Mouse (Mus musculus): ENCODE data around the gene Oxsr1. TPM values are rescaled to one million over a fixed set of nuclear protein-coding genes. Genes with fewer than 3 reads are reported as not detected.
A peak's percentile ranks its signal among the peaks of the same experiment; 100 is the strongest.
"Not testable (repeated sequence)": the region's sequence is repeated elsewhere in the genome, so short reads cannot be mapped to it uniquely, and the experiment has no call there.

Gene Oxsr1
- total RNA-seq, 2 experiments from 2014 or later = 55.9 to 64.1 TPM

DNA sequence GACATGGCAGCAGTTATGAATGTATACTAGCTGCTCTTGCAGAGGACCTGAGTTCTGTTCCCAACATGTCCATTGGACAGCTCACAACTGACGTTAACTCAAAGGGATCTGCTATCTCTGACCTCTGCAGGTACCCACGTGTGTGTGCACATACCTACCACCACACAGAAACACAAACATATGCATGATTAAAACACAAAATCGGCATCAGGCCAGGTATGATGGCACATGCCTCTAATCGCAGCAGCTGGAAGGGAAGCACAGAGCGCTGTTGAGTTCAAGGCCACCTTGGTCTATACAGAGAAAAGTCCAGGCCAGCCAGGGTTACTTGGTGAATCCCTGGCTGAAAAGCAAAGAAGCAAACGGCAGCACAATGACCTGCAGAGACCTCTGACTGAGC, 24.5 kb downstream of the Oxsr1 start:
- TF ChIP-seq CTCF (IDR thresholded peaks at IDR 0.05) = no peak
- intact Hi-C loops (cut with DNase I) = no loop called here
- peak overlapping the region; percentile 54 for H3K27ac ChIP-seq
- no peak overlapping the region for H3K4me3 ChIP-seq
- no peak for DNase-seq

DNA sequence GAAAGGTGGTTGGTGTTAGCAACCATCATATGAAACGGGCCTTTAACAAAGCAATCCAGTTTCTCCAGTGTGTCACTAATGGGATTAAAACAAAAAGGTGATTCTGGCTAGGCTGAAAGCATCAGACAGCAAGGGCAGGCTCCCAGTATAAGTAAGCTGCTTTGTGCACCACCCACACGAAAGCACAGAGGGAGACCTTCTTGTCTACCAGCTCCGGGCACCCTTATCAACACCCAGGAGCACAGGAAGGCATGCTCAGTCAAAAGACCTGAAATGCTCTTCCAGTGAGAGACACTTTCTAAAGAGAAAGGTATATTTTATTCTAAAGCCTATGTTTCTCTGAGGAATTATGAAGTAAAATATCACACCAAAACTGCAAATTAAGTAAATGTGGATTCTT, 31.4 kb downstream of the Oxsr1 start:
- Histone ChIP-seq H3K27ac (no peak overlapping the region), H3K4me3 (no peak overlapping the region)
- intact Hi-C loops (cut with DNase I) = no loop called here
- DNase-seq = no peak
- TF ChIP-seq CTCF (IDR thresholded peaks at IDR 0.05) = no peak

DNA sequence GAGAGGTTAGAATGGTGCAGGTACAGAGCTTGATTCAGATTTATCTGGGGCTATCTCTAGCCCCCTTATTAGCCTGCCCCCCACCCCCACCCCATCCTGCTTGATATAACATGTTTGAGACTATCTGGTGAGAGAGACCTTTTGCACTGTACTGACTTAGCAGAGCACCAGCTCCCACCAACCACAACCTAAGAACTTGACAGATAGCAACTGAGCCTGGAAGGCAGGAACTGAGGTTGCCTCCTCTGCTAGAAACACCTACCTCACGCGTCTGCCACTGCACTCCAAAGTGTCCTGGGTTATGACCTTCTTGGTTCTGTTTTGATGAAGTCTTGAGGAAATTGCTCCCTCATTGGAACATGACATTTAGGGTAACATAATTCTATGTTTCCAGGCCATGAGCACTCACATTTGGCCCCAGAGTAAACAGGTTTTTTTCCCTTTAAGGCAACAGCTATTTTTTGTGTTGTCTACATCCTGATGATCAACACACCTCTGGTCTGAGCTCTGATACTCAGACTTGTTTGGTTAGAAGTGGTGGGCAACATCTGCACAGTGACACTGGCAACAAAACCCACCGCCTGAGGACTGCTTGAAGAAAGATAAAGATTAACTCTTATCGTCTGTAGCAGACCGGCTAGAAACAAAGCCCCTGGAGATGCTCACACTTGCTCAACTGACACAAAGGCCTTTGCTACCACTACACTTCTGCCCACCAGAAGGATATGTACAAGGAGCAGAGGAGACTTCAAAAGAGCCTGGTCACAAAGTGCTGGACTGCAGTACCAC, 41.1 kb downstream of the Oxsr1 start:
- Histone ChIP-seq H3K27ac (no peak overlapping the region), H3K4me3 (no peak overlapping the region)
- intact Hi-C loops (cut with DNase I) = no loop called here
- no peak for TF ChIP-seq CTCF (IDR thresholded peaks at IDR 0.05)
- no peak for DNase-seq

DNA sequence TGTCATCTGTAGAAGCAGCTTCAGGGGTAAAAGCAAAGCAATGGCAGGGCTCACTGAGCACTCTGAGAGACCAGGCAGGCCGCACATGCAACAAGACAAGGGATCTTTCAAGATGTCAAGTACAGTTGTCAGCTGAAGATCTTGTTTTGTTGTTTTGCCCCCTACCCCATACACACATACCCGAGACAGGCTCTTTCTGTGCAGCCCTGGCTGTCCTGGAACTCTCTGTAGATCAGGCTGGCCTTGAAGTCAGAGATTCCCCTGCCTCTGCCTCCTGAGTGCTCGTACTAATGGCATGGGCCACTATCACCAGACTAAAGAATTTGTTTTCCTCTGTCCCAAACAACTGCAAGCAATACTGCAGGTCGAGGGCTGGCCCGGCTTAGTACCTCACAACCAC, 44.2 kb downstream of the Oxsr1 start:
- H3K4me3 ChIP-seq = no peak overlapping the region
- DNase-seq = no peak
- no peak for TF ChIP-seq CTCF (IDR thresholded peaks at IDR 0.05)
- intact Hi-C loops (cut with DNase I) = loop anchor here (10.0 kb wide), 1 partner anchor 123 kb away; the partner anchor contains the start of genes Acaa1b and Gm47289
- no peak overlapping the region for H3K27ac ChIP-seq

DNA sequence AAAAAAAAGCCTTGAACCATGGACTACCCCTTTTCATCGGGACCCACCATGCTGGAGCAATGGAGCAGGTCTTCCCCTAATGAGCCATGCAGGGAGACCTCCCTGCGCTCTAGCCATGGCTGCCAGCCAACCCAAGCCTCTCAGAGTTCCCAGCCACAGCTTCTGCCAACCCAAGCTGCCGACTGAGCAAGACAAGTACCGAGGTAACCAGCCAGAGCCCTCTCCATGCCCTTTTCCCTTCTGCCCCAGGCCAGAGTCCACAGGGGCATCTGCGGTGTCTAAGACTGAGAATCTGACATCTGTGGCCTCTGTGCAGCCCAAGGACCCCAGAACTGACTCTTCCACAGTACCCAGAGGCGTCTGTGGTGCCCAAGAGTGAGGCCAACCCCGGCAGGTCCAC, 45.9 kb downstream of the Oxsr1 start:
- Histone ChIP-seq H3K27ac (peak overlapping the region; percentile 16; the same call in 1 of the 2 replicates), H3K4me3 (no peak overlapping the region)
- DNase-seq = peak; percentile 53
- intact Hi-C loops (cut with DNase I) = loop anchor here (10.0 kb wide), 1 partner anchor 122 kb away; the partner anchor contains the start of genes Acaa1b and Gm47289
- no peak for TF ChIP-seq CTCF (IDR thresholded peaks at IDR 0.05)

DNA sequence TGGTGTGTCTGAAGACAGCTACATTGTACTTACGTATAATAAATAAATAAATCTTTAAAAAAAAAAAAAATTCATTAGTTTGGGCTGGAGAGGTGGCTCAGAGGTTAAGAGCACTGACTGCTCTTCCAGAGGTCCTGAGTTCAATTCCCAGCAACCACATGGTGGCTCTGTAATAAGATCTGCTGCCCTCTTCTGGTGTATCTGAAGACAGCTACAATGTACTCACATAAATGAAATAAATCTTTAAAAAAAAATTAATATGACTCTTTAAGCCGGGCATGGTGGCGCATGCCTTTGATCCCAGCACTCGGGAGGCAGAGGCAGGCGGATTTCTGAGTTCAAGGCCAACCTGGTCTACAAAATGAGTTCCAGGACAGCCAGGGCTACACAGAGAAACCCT, 47.4 kb downstream of the Oxsr1 start:
- peak; percentile 43 for TF ChIP-seq CTCF (IDR thresholded peaks at IDR 0.05)
- intact Hi-C loops (cut with DNase I) = loop anchor here (10.0 kb wide), 1 partner anchor 120 kb away; the partner anchor contains the start of genes Acaa1b and Gm47289
- not testable (repeated sequence) for H3K27ac ChIP-seq, H3K4me3 ChIP-seq, DNase-seq

DNA sequence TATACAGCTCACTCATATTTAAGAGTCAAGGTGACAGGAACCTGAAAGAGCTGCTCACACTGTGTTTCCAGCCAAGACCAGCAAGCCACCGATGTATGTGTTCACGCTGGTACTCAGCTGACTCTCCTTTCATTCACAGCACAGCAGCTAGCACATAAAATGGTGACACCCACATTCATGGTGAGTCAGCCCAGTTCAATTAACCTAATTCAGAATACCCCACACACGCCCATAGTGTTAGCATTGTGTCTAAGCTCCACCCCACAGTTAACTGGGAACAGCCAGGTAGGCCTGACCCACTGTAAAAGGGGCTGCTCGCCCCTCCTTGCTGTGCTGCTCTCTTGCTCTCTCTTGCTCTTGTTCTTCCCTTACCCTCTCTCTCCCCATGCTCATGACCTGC, 50.7 kb downstream of the Oxsr1 start:
- intact Hi-C loops (cut with DNase I) = loop anchor here (10.0 kb wide), 1 partner anchor 117 kb away; the partner anchor contains the start of genes Acaa1b and Gm47289
- DNase-seq = no peak
- Histone ChIP-seq H3K27ac (no peak overlapping the region), H3K4me3 (no peak overlapping the region)
- no peak for TF ChIP-seq CTCF (IDR thresholded peaks at IDR 0.05)

DNA sequence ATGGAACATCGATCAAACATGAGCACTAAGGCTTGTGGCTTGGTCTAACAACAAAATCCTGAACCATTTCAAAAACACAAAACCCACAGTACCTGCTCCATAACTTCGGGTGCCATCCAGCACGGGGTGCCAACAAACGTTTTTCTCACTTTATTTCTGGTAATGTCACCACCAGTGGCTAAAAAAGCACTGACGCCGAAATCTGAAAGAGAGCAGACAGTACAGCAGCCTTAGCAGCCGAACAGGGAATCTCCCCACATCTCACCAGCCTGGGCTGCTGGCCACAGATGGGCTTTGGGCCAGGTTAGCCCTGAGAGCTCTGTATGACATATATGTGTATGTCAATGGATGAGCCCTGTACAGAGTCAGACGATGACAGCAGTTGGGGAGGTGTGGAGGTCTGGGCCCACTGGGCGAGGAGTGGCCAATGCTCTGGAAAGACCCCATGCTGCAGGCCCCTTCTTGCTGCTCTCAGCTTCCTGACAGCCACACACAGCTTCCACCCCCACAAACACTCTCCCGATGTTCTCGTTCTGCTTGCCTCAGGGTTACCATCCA, 53.6 kb downstream of the Oxsr1 start:
- intact Hi-C loops (cut with DNase I) = loop anchor here (10.0 kb wide), 1 partner anchor 166 kb away; no protein-coding TSS in a partner anchor
- Histone ChIP-seq H3K4me3 (no peak overlapping the region), H3K27ac (no peak overlapping the region)
- DNase-seq = no peak
- TF ChIP-seq CTCF (IDR thresholded peaks at IDR 0.05) = no peak

DNA sequence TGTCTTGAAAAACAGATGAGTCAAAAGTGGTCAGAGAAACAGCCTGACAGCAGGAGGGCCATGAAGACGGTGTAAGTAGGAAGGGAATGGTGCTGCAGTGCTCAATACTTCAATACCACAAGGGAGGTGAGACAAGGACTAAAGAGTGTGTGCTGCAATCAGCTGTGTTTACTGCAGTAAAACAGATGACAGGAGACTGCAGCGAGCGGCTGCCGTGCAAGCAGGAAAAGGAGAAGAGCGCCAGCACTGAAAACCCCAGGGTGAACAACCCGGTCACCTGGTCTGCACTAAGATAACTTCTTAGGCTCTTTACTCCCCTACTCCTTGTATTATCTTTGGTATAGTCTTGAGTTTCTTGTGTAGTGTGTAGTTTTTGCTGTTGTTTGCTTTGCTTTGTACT, 54.1 kb downstream of the Oxsr1 start:
- no peak for TF ChIP-seq CTCF (IDR thresholded peaks at IDR 0.05)
- Histone ChIP-seq H3K27ac (no peak overlapping the region), H3K4me3 (no peak overlapping the region)
- DNase-seq = no peak
- intact Hi-C loops (cut with DNase I) = loop anchor here (10.0 kb wide), 1 partner anchor 167 kb away; no protein-coding TSS in a partner anchor

DNA sequence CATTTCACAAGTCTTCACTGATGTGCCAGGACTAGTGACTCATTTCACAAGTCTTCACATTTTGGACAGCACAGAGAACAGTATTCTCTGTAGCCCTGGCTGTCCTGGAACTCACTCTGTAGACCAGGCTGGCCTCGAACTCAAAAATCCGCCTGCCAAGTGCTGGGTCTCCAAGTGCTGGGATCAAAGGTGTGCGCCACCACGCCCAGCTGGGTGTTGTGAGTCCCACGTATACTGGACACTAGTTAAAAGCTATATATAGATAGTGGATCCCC, 56.2 kb downstream of the Oxsr1 start:
- H3K4me3 ChIP-seq, DNase-seq: not testable (repeated sequence)
- intact Hi-C loops (cut with DNase I) = loop anchor here (10.0 kb wide), 1 partner anchor 169 kb away; no protein-coding TSS in a partner anchor
- peak overlapping the region; percentile 20; the same call in 1 of the 2 replicates for H3K27ac ChIP-seq

DNA sequence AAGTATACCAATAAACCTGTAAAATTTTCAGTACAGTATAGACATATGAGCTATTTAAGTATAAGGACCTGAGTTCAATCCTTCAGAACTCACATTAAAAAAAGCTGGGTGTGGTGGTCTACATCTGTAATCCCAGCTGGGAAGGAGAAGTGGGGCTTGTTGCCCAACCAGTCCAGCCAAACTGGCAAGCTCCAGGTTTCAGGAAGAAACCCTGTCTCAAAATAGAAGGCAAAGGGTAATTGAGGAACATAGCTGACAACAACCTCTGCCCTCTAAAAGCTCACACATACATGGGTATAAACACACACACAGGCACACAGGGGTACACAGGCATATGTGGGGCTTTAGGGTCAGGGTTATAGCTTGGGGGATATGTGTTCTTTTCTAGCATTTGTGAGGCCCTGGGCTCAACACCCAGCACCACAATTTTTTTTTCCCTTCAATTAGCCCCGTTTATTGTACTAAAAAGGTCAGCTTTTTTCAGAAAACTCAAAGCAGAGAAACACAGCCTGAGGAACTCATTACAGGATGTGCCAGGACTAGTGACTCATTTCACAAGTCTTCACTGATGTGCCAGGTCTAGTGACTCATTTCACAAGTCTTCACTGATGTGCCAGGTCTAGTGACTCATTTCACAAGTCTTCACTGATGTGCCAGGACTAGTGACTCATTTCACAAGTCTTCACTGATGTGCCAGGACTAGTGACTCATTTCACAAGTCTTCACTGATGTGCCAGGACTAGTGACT, 56.7 kb downstream of the Oxsr1 start:
- intact Hi-C loops (cut with DNase I) = loop anchor here (10.0 kb wide), 1 partner anchor 169 kb away; no protein-coding TSS in a partner anchor
- not testable (repeated sequence) for H3K4me3 ChIP-seq
- peak overlapping the region; percentile 70 for H3K27ac ChIP-seq
- DNase-seq = peak; percentile 34

DNA sequence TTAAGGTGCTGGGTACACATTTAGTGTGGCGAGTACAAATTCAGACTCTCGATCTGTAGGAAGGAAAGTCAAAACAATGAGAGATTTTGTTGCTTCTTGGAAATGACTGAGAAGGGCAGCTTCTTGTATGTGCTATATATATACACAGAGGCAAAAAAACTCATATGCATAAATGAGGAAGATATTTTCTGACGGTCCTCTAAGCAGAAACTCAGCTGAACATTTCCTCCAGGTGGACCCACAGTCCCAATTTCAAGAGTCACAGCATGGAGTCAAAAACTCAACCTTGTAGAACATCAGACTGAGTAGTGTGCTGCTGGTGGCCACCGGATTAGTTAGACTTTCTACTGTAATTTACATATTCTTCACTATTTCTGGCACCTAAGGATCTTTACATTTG, 59.2 kb downstream of the Oxsr1 start:
- TF ChIP-seq CTCF (IDR thresholded peaks at IDR 0.05) = no peak
- intact Hi-C loops (cut with DNase I) = loop anchor here (10.0 kb wide), 1 partner anchor 172 kb away; no protein-coding TSS in a partner anchor
- DNase-seq = no peak
- Histone ChIP-seq H3K4me3 (no peak overlapping the region), H3K27ac (no peak overlapping the region)

DNA sequence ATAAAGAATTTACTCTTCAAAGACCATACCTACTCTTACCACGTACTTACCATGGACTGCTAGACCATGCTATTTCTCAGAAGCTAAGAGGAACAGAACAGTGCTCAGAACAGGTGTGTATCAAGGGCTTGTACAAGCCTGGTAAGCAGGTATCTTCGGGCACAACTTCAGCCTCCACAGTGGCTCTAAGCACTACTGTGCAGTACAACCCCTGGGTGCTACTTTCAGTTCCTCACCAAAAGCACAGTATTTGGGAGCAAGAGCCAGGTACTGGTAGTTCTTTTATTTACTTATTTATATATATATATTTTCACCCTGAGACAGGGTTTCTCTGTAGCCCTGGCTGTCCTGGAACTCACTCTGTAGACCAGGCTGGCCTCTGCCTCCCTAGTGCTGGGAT, 61.4 kb downstream of the Oxsr1 start:
- intact Hi-C loops (cut with DNase I) = loop anchor here (10.0 kb wide), 1 partner anchor 174 kb away; no protein-coding TSS in a partner anchor
- DNase-seq = no peak
- no peak overlapping the region for H3K4me3 ChIP-seq
- no peak for TF ChIP-seq CTCF (IDR thresholded peaks at IDR 0.05)
- no peak overlapping the region for H3K27ac ChIP-seq
